Mouse (Mus musculus): ENCODE results near the gene Gm20850. TPM values are rescaled to one million over a fixed set of nuclear protein-coding genes. Genes with fewer than 3 reads are reported as not detected.
"Not testable (repeated sequence)": the region's sequence is repeated elsewhere in the genome, so short reads cannot be mapped to it uniquely, and the experiment has no call there.

Gm20850 gene
- total RNA-seq (2021): not detected

DNA sequence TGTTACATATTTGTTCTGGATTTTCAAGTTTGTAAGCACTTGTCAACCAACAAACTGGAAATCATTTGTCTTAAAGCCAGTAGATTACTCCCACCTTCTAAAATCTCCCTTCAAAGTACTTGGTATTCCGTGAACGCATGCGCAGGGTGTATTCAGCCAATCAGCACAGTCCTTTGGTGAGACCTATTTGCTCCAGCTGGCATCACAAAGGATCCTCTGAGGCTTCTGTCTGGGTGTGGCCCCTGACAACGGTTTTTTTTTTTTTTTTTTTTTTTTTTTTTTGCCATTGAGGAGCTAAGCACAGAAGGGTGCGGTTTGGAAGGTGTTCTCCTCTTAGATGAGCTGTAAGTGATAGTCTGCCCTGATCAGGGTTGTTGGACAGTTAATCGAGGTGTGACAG lies at the start of gene Gm20850:
Gene Gm20850 (plus strand): TSS at position 301 of the 400 bp plus-strand sequence.
- not testable (repeated sequence) for DNase-seq

Measured in layer of hippocampus, postnatal 36 days (tissue).